Comparison of ENCODE assay signal across 27 mouse cellular contexts in the genomic region with DNA sequence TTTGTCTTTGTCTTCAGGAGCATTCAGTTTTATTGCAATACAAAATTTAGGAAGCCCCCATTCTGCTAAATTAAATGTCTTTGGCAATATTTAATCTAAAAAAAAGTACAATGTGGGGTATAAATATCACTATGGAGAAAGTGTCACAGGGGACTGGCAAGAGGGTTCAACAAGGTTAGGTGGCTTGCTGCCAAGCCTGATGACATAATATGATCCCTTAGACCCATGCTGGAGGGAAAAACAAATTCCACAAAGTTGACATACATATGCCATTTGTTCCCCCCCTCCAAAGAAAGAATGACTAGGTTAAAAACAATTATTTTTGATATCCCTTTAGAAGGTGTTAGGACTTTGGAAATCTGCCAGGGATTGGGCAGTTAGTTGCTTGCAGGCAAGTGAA.
DNase-seq lines count a peak whose midpoint lies in the region; ATAC-seq and TF ChIP-seq lines count a peak whose summit lies in the region.
"Had no signal": no experiment of that assay in that cellular context is flagged by ENCODE, and none has a peak within 500 bp of the region (broad histone marks: within the 10 kb centered on the region; RNA-seq: fewer than 3 reads in every experiment).

No protein-coding gene starts in this region.

- no peak for TF ChIP-seq CTCF in lung, embryonic 14.5 days (IDR thresholded peaks at IDR 0.05; ENCODE audit: low read depth)

- no peaks in the 10 kb centered on the region for H3K27me3 ChIP-seq in lung, embryonic 14.5 days (ENCODE audit: insufficient read depth, low read length)
- H3K27me3 ChIP-seq: embryonic facial prominence, embryonic 13.5 days; forebrain, embryonic 15.5 days; hindbrain, embryonic 12.5 days; intestine, embryonic 15.5 days; midbrain, embryonic 15.5 days; neural tube, embryonic 15.5 days had no signal

- no peaks in the 10 kb centered on the region for H3K9me3 ChIP-seq in lung, embryonic 14.5 days (ENCODE audit: low read depth, low read length)
- H3K9me3 ChIP-seq: embryonic facial prominence, embryonic 13.5 days; forebrain, embryonic 10.5 days; forebrain, embryonic 15.5 days; hindbrain, embryonic 12.5 days; intestine, embryonic 15.5 days; liver, embryonic 13.5 days; midbrain, embryonic 15.5 days; neural tube, embryonic 15.5 days had no signal

- no peak overlapping the region for H3K4me2 ChIP-seq in lung, embryonic 14.5 days
- H3K4me2 ChIP-seq: embryonic facial prominence, embryonic 13.5 days; forebrain, embryonic 15.5 days; hindbrain, embryonic 12.5 days; intestine, embryonic 15.5 days; liver, embryonic 13.5 days; midbrain, embryonic 15.5 days; neural tube, embryonic 15.5 days had no signal

- DNase-seq in adrenal gland, postnatal 25 days = peak; percentile 20
- DNase-seq in adrenal gland, postnatal 4 days (ENCODE audit: low spot score in 2 of 2) = no peak
- peak; percentile 29 for DNase-seq in kidney, postnatal 10 days
- no peak for DNase-seq in kidney, adult 11 months
- peak; percentile 49 for DNase-seq in lung, embryonic 14.5 days
- DNase-seq in lung, postnatal 36 days = no peak
- DNase-seq: cerebellum, adult 11 months; cerebellum, adult 9-11 months; kidney, adult 8-10 months; layer of hippocampus, postnatal 36 days; left cerebral cortex, postnatal 4 days; liver, embryonic 13.5 days; lung, postnatal 4 days; retina, postnatal 1 day; right cerebral cortex, postnatal 14 days; thymus, postnatal 4 days had no signal

- no peak overlapping the region for H3K9ac ChIP-seq in lung, embryonic 14.5 days
- H3K9ac ChIP-seq: embryonic facial prominence, embryonic 13.5 days; forebrain, embryonic 15.5 days; hindbrain, embryonic 12.5 days; intestine, embryonic 15.5 days; liver, embryonic 13.5 days; midbrain, embryonic 15.5 days; neural tube, embryonic 15.5 days had no signal

- no peaks in the 10 kb centered on the region for H3K36me3 ChIP-seq in lung, embryonic 14.5 days (ENCODE audit: insufficient read depth)
- H3K36me3 ChIP-seq: embryonic facial prominence, embryonic 13.5 days; forebrain, embryonic 10.5 days; forebrain, embryonic 15.5 days; hindbrain, embryonic 12.5 days; intestine, embryonic 15.5 days; liver, embryonic 13.5 days; midbrain, embryonic 15.5 days; neural tube, embryonic 15.5 days had no signal

- H3K4me1 ChIP-seq in lung, embryonic 14.5 days (ENCODE audit: insufficient read depth) = peaks cover 5% of the 10 kb centered on the region
- H3K4me1 ChIP-seq: liver, embryonic 13.5 days had no signal

- ATAC-seq in lung, embryonic 14.5 days (ENCODE audit: insufficient read depth) = no peak
- no peak for ATAC-seq in megakaryocyte, adult 5-6 weeks (ENCODE audit: poor library complexity, severe bottlenecking)
- ATAC-seq: CD4-positive, CD25-positive, alpha-beta regulatory T cell, adult 4 months; forebrain, embryonic 15.5 days; hindbrain, postnatal 0 days; intestine, embryonic 15.5 days; midbrain, embryonic 15.5 days had no signal

- no peak overlapping the region for H3K4me3 ChIP-seq in lung, embryonic 14.5 days (ENCODE audit: low read depth, low read length)
- H3K4me3 ChIP-seq: embryonic facial prominence, embryonic 13.5 days; forebrain, embryonic 10.5 days; forebrain, embryonic 15.5 days; hindbrain, embryonic 12.5 days; intestine, embryonic 15.5 days; liver, embryonic 13.5 days; midbrain, embryonic 15.5 days; neural tube, embryonic 15.5 days had no signal

- no peak overlapping the region for H3K27ac ChIP-seq in lung, embryonic 14.5 days (ENCODE audit: low read depth)
- H3K27ac ChIP-seq: embryonic facial prominence, embryonic 13.5 days; forebrain, embryonic 10.5 days; forebrain, embryonic 15.5 days; hindbrain, embryonic 12.5 days; hindbrain, postnatal 0 days; intestine, embryonic 15.5 days; kidney, postnatal 0 days; liver, embryonic 13.5 days; midbrain, embryonic 15.5 days; neural tube, embryonic 15.5 days had no signal

Comparison
In these comparisons a context has a peak if more than half of its experiments do, and no peak if none do; other contexts are left out.
1. DNase-seq: peak in adrenal gland, postnatal 25 days (single experiment), kidney, postnatal 10 days (single experiment) and lung, embryonic 14.5 days (single experiment); none in adrenal gland, postnatal 4 days (0 of 2), kidney, adult 11 months (single experiment) and lung, postnatal 36 days (single experiment).